Mouse (Mus musculus) midbrain, embryonic 12.5 days (tissue): ENCODE measurements at regions not wholly inside any gene's neighbourhood (a gene's known extent, or its start where the extent isn't known, plus 50 kb on each side); places are given as distances from the start of the nearest gene placed in this dataset.
A peak's percentile ranks its signal among the peaks of the same experiment; 100 is the strongest.

ENCODE experiments used
- ATAC-seq: fragments of 200-750 bp; cut with Nextera tagmentation; 2 replicates; pipeline ENCODE4 v1.8.0; 2017; ENCODE audit warnings: low read depth, moderate TSS enrichment, moderate library complexity; ENCODE audit not compliant: low FRiP score
- H3K27ac ChIP-seq: fragments of 300-500 bp; sonication (generic); replicated peaks from 2 replicates; pipeline ENCODE4 v1.5.1; 2016; ENCODE audit warnings: mild to moderate bottlenecking
- H3K27me3 ChIP-seq: fragments of 300-500 bp; sonication (generic); 2 replicates; pipeline ENCODE4 v1.6.1; 2016; ENCODE audit warnings: mild to moderate bottlenecking
- H3K36me3 ChIP-seq: fragments of 300-500 bp; sonication (generic); 2 replicates; pipeline ENCODE4 v1.6.1; 2016
- H3K4me1 ChIP-seq: fragments of 300-500 bp; sonication (generic); 2 replicates; pipeline ENCODE4 v1.6.1; 2016
- H3K4me2 ChIP-seq: fragments of 300-500 bp; sonication (generic); replicated peaks from 2 replicates; pipeline ENCODE4 v1.6.1; 2016; ENCODE audit warnings: mild to moderate bottlenecking, moderate library complexity
- H3K4me3 ChIP-seq: fragments of 300-500 bp; sonication (generic); 2 replicates; pipeline ENCODE4 v1.5.1; 2016; ENCODE audit warnings: mild to moderate bottlenecking
- H3K9ac ChIP-seq: fragments of 300-500 bp; sonication (generic); replicated peaks from 2 replicates; pipeline ENCODE4 v1.6.1; 2016; ENCODE audit warnings: mild to moderate bottlenecking, moderate library complexity
- H3K9me3 ChIP-seq: fragments of 300-500 bp; sonication (generic); 2 replicates; pipeline ENCODE4 v1.6.1; 2016; ENCODE audit warnings: mild to moderate bottlenecking
- WGBS: fragments of 180-500 bp; shearing (Covaris S2); methylation state at CpG from one replicate; pipeline ENCODE4 v1.1.7; 2016; 5-methylcytosine and 5-hydroxymethylcytosine counted together

GRCm38 (mm10) chr9:23029421-23029820, 193.5 kb upstream of the Bmper start:
- no peak overlapping the region for H3K27ac ChIP-seq
- H3K4me2 ChIP-seq: no peak overlapping the region
- H3K4me1 ChIP-seq: no peaks in the 10 kb centered on the region
- peaks cover 8% of the 10 kb centered on the region; the same call in 1 of the 2 replicates for H3K27me3 ChIP-seq
- H3K36me3 ChIP-seq: no peaks in the 10 kb centered on the region
- WGBS: 88% methylated on average over 4 of the region's 4 CpGs
- H3K4me3 ChIP-seq: no peak overlapping the region
- ATAC-seq: no peak
- no peaks in the 10 kb centered on the region for H3K9me3 ChIP-seq
- no peak overlapping the region for H3K9ac ChIP-seq

DNA sequence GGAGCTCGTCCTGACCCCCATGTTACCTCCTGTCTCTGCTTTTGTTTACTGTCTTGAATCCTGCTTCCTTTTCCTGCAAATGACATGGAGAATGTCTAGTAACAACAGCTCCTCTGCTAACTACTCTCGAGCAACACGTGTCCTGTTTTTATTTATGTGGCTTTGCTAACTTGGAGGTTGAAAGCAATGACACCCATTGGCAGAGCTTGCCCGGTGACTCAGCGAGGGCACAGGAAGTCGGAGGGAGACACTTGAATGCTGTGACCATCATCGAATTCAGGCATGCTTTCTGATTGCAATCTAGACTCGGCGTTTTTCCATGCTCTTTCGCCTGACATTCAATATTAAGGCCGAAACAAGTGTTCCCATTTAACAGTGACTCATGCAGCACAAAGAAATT, 192.7 kb upstream of the Bmper start:
- no peak overlapping the region for H3K4me3 ChIP-seq
- no peaks in the 10 kb centered on the region for H3K36me3 ChIP-seq
- ATAC-seq: no peak
- H3K27me3 ChIP-seq: peaks cover 8% of the 10 kb centered on the region
- no peak overlapping the region for H3K9ac ChIP-seq
- no peaks in the 10 kb centered on the region for H3K9me3 ChIP-seq
- no peaks in the 10 kb centered on the region for H3K4me1 ChIP-seq
- H3K4me2 ChIP-seq: no peak overlapping the region
- no peak overlapping the region for H3K27ac ChIP-seq
- WGBS: 82% methylated on average over 11 of the region's 11 CpGs

- no peaks in the 10 kb centered on the region for H3K9me3 ChIP-seq
- H3K27me3 ChIP-seq: peaks cover 12% of the 10 kb centered on the region
- WGBS: 57% methylated on average over 2 of the region's 2 CpGs
Measured at GRCm38 (mm10) chr9:23030546-23030945, 192.3 kb upstream of the Bmper start.

DNA sequence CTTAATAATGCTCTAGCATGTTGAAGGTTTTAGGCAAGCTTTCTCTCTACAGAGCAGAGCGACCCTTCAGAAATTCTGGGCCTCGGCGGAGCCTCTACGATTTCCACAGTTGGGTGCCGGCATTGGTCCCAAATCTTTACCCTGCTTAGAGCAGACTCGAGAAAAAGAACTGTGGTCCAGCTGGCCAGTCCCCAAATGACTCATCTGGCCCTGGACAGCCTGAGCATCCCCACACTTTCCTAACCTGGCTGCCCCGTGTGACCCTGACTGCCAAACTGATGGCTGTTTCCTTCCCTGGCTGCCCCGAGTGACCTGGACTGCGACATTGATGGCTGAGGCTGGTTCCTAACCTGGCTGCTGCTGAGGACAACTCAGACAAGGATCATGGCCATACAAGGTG, 191.0 kb upstream of the Bmper start:
- Histone ChIP-seq H3K9me3 (no peaks in the 10 kb centered on the region), H3K27me3 (peaks cover 26% of the 10 kb centered on the region), H3K9ac (no peak overlapping the region), H3K27ac (no peak overlapping the region), H3K4me1 (peaks cover 10% of the 10 kb centered on the region), H3K4me3 (no peak overlapping the region), H3K4me2 (no peak overlapping the region), H3K36me3 (no peaks in the 10 kb centered on the region)
- WGBS: 91% methylated on average over 9 of the region's 9 CpGs
- ATAC-seq: no peak

More at GRCm38 (mm10) chr9:23030546-23030945, 192.3 kb upstream of the Bmper start:
- Histone ChIP-seq H3K27ac (no peak overlapping the region), H3K4me3 (no peak overlapping the region), H3K4me2 (no peak overlapping the region), H3K9ac (no peak overlapping the region), H3K36me3 (no peaks in the 10 kb centered on the region), H3K4me1 (no peaks in the 10 kb centered on the region)
- ATAC-seq: no peak

DNA sequence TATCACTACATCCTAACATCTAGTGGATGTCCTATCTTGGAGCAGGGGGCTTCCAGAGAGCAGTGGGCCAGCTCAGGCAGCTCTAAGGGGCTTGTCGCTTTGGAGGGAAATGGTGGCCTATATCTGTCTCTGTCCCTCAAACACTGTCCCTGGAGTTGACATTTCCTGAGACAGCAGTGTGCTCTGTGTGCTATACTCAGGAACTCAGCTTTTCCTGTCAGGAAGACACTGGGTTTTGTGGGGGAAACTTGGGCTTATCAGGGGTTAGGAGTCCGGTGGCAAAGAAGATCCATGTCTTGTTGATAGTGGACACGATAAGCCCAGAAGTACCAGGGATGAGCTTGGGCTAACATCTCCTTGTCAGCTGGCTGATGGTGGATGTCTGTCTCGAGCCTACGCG, 187.6 kb upstream of the Bmper start:
- Histone ChIP-seq H3K9ac (no peak overlapping the region), H3K36me3 (no peaks in the 10 kb centered on the region), H3K4me1 (peaks cover 10% of the 10 kb centered on the region), H3K4me3 (no peak overlapping the region), H3K9me3 (no peaks in the 10 kb centered on the region), H3K27me3 (peaks cover 44% of the 10 kb centered on the region), H3K4me2 (no peak overlapping the region), H3K27ac (no peak overlapping the region)
- 71% methylated on average over 6 of the region's 6 CpGs for WGBS
- no peak for ATAC-seq

DNA sequence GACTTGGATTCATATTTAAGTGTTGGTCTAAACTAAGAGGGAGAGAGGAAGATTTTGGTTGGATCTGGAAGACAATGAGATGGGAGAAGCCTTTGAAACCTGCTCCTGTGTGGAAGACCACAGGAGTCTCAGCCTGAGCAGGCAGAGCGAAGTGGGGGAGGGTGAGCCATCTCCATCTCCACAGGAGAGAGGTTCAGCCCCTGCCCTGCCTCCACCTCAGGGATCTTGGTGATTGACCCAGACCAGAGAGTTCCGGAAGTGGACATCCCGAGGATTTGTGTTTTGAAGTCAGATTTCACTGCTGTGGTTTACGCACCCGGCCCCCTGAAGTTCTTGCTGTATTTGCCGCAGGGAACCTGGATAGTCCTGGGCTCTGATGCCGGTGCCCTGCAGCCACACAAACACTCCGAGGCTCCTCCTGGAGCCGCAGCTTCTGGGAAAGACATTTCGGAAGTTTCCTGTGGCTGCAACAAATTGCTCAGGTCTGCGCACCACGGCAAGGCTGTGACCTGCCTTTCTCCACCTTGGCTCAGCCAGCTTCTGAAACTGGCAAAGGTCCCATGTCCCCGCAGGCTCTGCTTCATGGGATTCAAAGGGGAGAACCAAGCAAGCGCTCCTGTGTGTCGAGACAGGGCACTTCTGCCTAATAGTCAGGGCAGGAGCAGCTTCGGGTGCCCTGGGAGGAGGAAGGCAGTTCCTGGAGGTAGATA, 186.8 kb upstream of the Bmper start:
- Histone ChIP-seq H3K9ac (no peak overlapping the region), H3K4me3 (peak overlapping the region; percentile 12; the same call in 1 of the 2 replicates), H3K27me3 (peaks cover 41% of the 10 kb centered on the region), H3K9me3 (no peaks in the 10 kb centered on the region), H3K4me1 (peaks cover 10% of the 10 kb centered on the region), H3K36me3 (no peaks in the 10 kb centered on the region), H3K27ac (no peak overlapping the region), H3K4me2 (peak overlapping the region; percentile 47)
- 9% methylated on average over 16 of the region's 16 CpGs for WGBS
- no peak for ATAC-seq

DNA sequence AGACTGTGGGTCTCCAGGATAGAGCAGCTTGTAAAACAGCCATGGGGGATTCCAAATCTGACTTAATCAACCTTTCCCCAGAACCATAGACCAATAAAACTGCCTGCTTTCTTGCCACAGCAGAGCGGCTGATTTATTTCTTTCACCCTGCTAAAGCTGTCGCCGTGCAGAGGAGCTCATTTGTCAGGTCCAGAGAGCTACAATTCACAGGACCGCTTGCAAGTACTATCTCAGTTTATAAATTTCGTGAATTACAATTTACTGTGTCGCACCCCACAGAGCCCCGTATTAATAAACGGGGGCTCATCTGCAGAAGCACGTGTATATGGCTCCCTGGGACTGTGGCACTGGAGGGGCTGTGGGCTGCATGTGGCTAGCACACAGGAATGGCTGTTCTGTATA, 185.4 kb upstream of the Bmper start:
- Histone ChIP-seq H3K9me3 (no peaks in the 10 kb centered on the region), H3K4me3 (no peak overlapping the region), H3K9ac (no peak overlapping the region), H3K27me3 (peaks cover 38% of the 10 kb centered on the region), H3K36me3 (no peaks in the 10 kb centered on the region), H3K4me2 (no peak overlapping the region), H3K27ac (no peak overlapping the region), H3K4me1 (peaks cover 10% of the 10 kb centered on the region)
- 0 out of 2 replicates have a peak, but pooled peaks have one; percentile 45 for ATAC-seq
- 81% methylated on average over 9 of the region's 9 CpGs for WGBS

DNA sequence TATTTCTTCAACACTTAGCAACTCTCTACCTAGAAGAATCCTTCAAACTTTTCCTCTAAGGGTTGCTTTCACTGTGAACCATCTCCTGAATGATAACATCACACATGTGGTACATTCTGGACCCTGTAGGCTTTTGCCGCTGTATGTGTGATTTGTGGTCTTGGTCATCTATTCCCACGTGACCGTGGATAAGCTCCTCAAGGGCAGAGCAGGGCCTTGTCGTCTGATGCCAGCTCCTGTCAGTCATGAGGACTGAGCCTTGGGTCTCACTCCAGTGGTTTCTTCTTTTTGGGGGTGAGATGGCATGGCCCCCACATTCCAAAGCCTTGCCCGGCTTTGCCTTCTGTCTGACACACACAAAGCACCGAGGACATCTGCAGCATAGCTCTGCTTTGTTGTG, 183.3 kb upstream of the Bmper start:
- Histone ChIP-seq H3K9ac (no peak overlapping the region), H3K4me1 (peaks cover 10% of the 10 kb centered on the region), H3K36me3 (no peaks in the 10 kb centered on the region), H3K4me3 (no peak overlapping the region), H3K9me3 (no peaks in the 10 kb centered on the region), H3K27me3 (peaks cover 38% of the 10 kb centered on the region), H3K27ac (no peak overlapping the region), H3K4me2 (no peak overlapping the region)
- 86% methylated on average over 6 of the region's 6 CpGs for WGBS
- no peak for ATAC-seq

DNA sequence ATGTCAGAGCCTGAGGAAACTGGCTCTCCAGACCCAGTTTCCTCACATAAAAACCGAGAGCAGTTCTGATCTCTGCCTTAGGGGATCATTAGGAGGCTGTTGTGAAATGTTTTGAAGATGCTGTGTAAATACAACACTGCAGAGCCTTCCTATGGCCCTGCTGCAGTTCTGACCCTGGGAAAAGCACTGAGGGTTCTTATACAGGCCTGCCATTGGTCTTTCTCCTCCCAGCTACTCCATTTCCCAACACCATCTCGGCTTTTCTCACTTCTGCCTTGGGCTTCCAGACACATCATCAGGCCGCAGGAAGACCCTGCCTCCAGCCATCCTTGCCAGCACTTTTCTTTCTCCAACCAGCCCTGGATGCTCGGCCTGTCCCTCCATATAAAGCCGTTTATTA, 181.9 kb upstream of the Bmper start:
- no peak overlapping the region for H3K27ac ChIP-seq
- peaks cover 27% of the 10 kb centered on the region for H3K27me3 ChIP-seq
- no peak overlapping the region for H3K4me2 ChIP-seq
- 67% methylated on average over 5 of the region's 5 CpGs for WGBS
- H3K9ac ChIP-seq: no peak overlapping the region
- no peaks in the 10 kb centered on the region for H3K36me3 ChIP-seq
- H3K4me3 ChIP-seq: no peak overlapping the region
- H3K9me3 ChIP-seq: no peaks in the 10 kb centered on the region
- peaks cover 7% of the 10 kb centered on the region for H3K4me1 ChIP-seq
- ATAC-seq: no peak

DNA sequence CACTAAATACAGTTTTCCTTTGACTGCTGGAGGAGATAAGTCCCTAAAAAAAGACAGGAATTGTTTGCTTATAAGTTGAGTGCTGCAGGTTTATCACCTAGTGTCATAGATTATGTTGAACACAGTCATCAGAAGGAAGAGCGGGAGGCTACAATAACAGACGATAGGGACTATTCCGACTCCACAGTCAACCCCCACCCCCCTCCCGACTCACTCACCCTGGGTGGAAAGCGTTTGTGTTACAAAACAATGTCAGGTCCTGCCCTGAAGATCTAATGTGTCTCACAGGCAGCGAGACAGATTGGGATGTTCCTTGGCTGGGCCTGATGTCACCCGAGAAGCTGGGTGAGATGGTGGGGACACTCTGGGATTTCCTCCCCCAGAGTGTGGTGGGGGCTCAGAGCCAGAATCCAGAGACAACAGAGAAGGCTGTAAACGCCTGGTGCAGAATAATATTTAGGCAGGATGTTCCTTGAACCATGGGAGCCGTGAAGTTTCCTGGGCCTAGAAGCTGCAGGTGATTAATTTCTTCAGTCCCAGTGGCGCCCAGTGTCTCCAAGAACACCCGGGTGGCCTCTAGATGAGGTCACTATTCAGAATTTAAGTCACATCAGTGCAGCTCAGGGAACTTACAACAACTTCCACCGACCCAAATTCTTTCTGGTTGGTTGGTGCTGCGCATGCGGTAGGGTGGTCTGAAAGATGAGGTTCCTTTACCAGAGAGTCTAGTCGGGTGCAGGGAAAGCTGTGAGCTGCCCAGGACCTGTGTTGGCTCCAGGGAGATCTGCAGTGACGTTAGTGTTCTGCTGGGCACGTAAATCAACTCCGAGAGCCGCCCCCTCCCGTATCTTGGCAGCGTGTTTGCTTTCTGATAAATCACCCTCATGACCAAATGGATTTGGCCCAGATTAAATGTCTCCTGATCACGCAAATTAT, 181.1 kb upstream of the Bmper start:
- H3K36me3 ChIP-seq: no peaks in the 10 kb centered on the region
- no peak for ATAC-seq

DNA sequence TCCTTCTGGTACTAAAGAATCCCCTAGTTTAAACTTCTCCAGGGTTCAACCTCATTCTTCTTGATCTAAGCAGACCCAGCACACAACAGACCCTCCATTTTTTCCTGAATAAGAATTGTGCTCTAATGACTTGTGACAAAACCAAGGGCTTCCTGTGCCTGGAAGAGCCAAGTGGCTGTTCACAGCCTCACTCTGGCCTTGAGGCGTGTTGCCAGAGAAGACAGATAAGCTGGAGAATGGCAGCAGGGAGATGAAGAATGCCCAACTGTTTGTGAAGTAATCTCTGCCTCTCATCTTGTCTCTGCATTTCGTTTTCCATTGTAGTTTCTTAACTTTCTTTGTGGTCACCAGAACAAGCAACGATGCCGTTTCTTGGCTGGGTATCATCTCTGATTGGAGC, 179.9 kb upstream of the Bmper start:
- H3K9me3 ChIP-seq: no peaks in the 10 kb centered on the region
- H3K27ac ChIP-seq: no peak overlapping the region
- H3K36me3 ChIP-seq: no peaks in the 10 kb centered on the region
- no peaks in the 10 kb centered on the region for H3K4me1 ChIP-seq
- H3K9ac ChIP-seq: no peak overlapping the region
- no peak overlapping the region for H3K4me3 ChIP-seq
- no peak for ATAC-seq
- H3K4me2 ChIP-seq: no peak overlapping the region
- H3K27me3 ChIP-seq: 0 out of 2 replicates have a peak, but pooled peaks cover 9% of the 10 kb centered on the region
- WGBS: 91% methylated on average over 4 of the region's 4 CpGs

More for the DNA sequence above, 181.1 kb upstream of the Bmper start:
- Histone ChIP-seq H3K4me1 (no peaks in the 10 kb centered on the region), H3K27ac (no peak overlapping the region), H3K4me3 (no peak overlapping the region), H3K4me2 (no peak overlapping the region), H3K27me3 (peaks cover 19% of the 10 kb centered on the region; the same call in 1 of the 2 replicates), H3K9ac (no peak overlapping the region), H3K9me3 (no peaks in the 10 kb centered on the region)
- WGBS: 75% methylated on average over 22 of the region's 22 CpGs

- H3K36me3 ChIP-seq: no peaks in the 10 kb centered on the region
- H3K4me3 ChIP-seq: no peak overlapping the region
- H3K9me3 ChIP-seq: no peaks in the 10 kb centered on the region
- H3K27me3 ChIP-seq: no peaks in the 10 kb centered on the region
- ATAC-seq: no peak
- H3K4me1 ChIP-seq: no peaks in the 10 kb centered on the region
- 19% methylated on average over 2 of the region's 2 CpGs for WGBS
- no peak overlapping the region for H3K4me2 ChIP-seq
- H3K9ac ChIP-seq: no peak overlapping the region
- H3K27ac ChIP-seq: no peak overlapping the region
Measured at GRCm38 (mm10) chr9:23045486-23045885, 177.4 kb upstream of the Bmper start.
